Mouse (Mus musculus) MEL (cell line): ENCODE measurements around the gene Dnajc15. TPM values are rescaled to one million over a fixed set of nuclear protein-coding genes. Genes with fewer than 3 reads are reported as not detected.

ENCODE experiments used
- DNase-seq: peaks from one replicate; pipeline ENCODE4 v3.0.0; 2011; ENCODE audit warnings: low read depth, low spot score
- H3K27ac ChIP-seq: 2 replicates; pipeline ENCODE4 v1.5.1; 2012; ENCODE audit warnings: low read depth, mild to moderate bottlenecking, control low read depth, low read length, moderate library complexity; ENCODE audit not compliant: control insufficient read depth
- H3K27me3 ChIP-seq, 2 experiments: fragments of 150-350 bp in 1 of 2; sonication (generic) in 1 of 2; 2 replicates each; pipeline ENCODE4 v1.6.1; 2012; ENCODE audit warnings: low read length in 2 of 2, mild to moderate bottlenecking in 2 of 2, improper control_type of control experiment in 1 of 2, moderate library complexity in 1 of 2; ENCODE audit not compliant: insufficient read depth in 2 of 2, control insufficient read depth in 1 of 2
- H3K36me3 ChIP-seq, 2 experiments: 2 replicates each; pipeline ENCODE4 v1.6.1; 2012 to 2014; ENCODE audit warnings: low read length in 2 of 2, improper control_type of control experiment in 1 of 2, inconsistent platforms in 1 of 2, mild to moderate bottlenecking in 1 of 2; ENCODE audit not compliant: insufficient read depth in 2 of 2, control insufficient read depth in 1 of 2
- H3K4me1 ChIP-seq, 2 experiments: fragments of 150-350 bp in 1 of 2; sonication (generic) in 1 of 2; 2 replicates each; pipeline ENCODE4 v1.6.1; 2012; ENCODE audit warnings: low read length in 2 of 2, improper control_type of control experiment in 1 of 2, mild to moderate bottlenecking in 1 of 2; ENCODE audit not compliant: insufficient read depth in 2 of 2, control insufficient read depth in 1 of 2
- H3K4me3 ChIP-seq, 2 experiments: fragments of 150-350 bp in 1 of 2; sonication (generic) in 1 of 2; 2 replicates each; pipeline ENCODE4 v1.5.1; 2012; ENCODE audit warnings: low read depth in 2 of 2, low read length in 2 of 2, mild to moderate bottlenecking in 2 of 2, moderate library complexity in 2 of 2, control low read depth in 1 of 2, improper control_type of control experiment in 1 of 2; ENCODE audit not compliant: control insufficient read depth in 1 of 2, insufficient read depth in 1 of 2
- H3K79me2 ChIP-seq: 2 replicates; pipeline ENCODE4 v1.6.1; 2012; ENCODE audit warnings: mild to moderate bottlenecking, low read length, moderate library complexity; ENCODE audit not compliant: control insufficient read depth, poor library complexity, insufficient read depth
- H3K9ac ChIP-seq: 2 replicates; pipeline ENCODE4 v1.6.1; 2012; ENCODE audit warnings: low read depth, mild to moderate bottlenecking, control low read depth, low read length, moderate library complexity; ENCODE audit not compliant: control insufficient read depth, poor library complexity, severe bottlenecking
- H3K9me3 ChIP-seq: fragments of 150-350 bp; sonication (generic); replicated peaks from 2 replicates; pipeline ENCODE4 v1.6.1; 2012; ENCODE audit warnings: mild to moderate bottlenecking, low read length, improper control_type of control experiment, moderate library complexity; ENCODE audit not compliant: insufficient read depth
- BHLHE40 ChIP-seq: IDR thresholded peaks from 2 replicates; pipeline ENCODE4 v1.6.1; 2012; ENCODE audit warnings: low read depth, mild to moderate bottlenecking, inconsistent platforms, low read length, improper control_type of control experiment, borderline replicate concordance
- CHD1 ChIP-seq: IDR thresholded peaks from 2 replicates; pipeline ENCODE4 v1.6.1; 2012; ENCODE audit warnings: low read depth, mild to moderate bottlenecking, inconsistent platforms, low read length, improper control_type of control experiment
- CHD2 ChIP-seq: IDR thresholded peaks from 2 replicates; pipeline ENCODE4 v1.6.1; 2011; ENCODE audit warnings: low read length, improper control_type of control experiment
- CTCF ChIP-seq, 3 experiments: IDR thresholded peaks in 2 of 3; conservative IDR thresholded peaks in 1 of 3; 2 replicates each; pipeline ENCODE4 v1.5.1; 2011 to 2012; ENCODE audit warnings: low read length in 3 of 3, low read depth in 2 of 3, mild to moderate bottlenecking in 2 of 3, improper control_type of control experiment in 1 of 3, inconsistent platforms in 1 of 3, mixed read lengths in 1 of 3, moderate library complexity in 1 of 3; ENCODE audit not compliant: control insufficient read depth in 1 of 3, insufficient read depth in 1 of 3, poor library complexity in 1 of 3, severe bottlenecking in 1 of 3
- EP300 ChIP-seq, 2 experiments: IDR thresholded peaks; 2 replicates each; pipeline ENCODE4 v1.6.1; 2011; ENCODE audit warnings: improper control_type of control experiment in 2 of 2, low read length in 2 of 2, low read depth in 1 of 2, mild to moderate bottlenecking in 1 of 2
- ETS1 ChIP-seq: IDR thresholded peaks from 2 replicates; pipeline ENCODE4 v1.6.1; 2012; ENCODE audit warnings: low read depth, mild to moderate bottlenecking, inconsistent platforms, low read length, improper control_type of control experiment, moderate library complexity
- GATA1 ChIP-seq: IDR thresholded peaks from 2 replicates; pipeline ENCODE4 v1.6.1; 2011; ENCODE audit warnings: low read depth, low read length, improper control_type of control experiment
- HCFC1 ChIP-seq: IDR thresholded peaks from 2 replicates; pipeline ENCODE4 v1.6.1; 2012; ENCODE audit warnings: low read depth, mild to moderate bottlenecking, inconsistent platforms, low read length, improper control_type of control experiment, moderate library complexity
- JUND ChIP-seq: IDR thresholded peaks from 2 replicates; pipeline ENCODE4 v1.6.1; 2011; ENCODE audit warnings: low read depth, mild to moderate bottlenecking, improper control_type of control experiment, low read length
- KAT2A ChIP-seq: conservative IDR thresholded peaks from 2 replicates; pipeline ENCODE4 v1.6.1; 2012; ENCODE audit warnings: low read depth, low read length, improper control_type of control experiment, inconsistent platforms
- MAZ ChIP-seq: IDR thresholded peaks from 2 replicates; pipeline ENCODE4 v1.6.1; 2012; ENCODE audit warnings: low read depth, mild to moderate bottlenecking, inconsistent platforms, low read length, improper control_type of control experiment
- MXI1 ChIP-seq: IDR thresholded peaks from 2 replicates; pipeline ENCODE4 v1.6.1; 2011; ENCODE audit warnings: mild to moderate bottlenecking, low read depth, low read length, improper control_type of control experiment
- MYB ChIP-seq: IDR thresholded peaks from 2 replicates; pipeline ENCODE4 v1.6.1; 2011; ENCODE audit warnings: mild to moderate bottlenecking, low read depth, low read length, improper control_type of control experiment
- MYC ChIP-seq: IDR thresholded peaks from 2 replicates; pipeline ENCODE4 v1.6.1; 2011; ENCODE audit warnings: low read depth, mild to moderate bottlenecking, low read length, improper control_type of control experiment, moderate library complexity
- NRF1 ChIP-seq: IDR thresholded peaks from 2 replicates; pipeline ENCODE4 v1.6.1; 2014; ENCODE audit warnings: low read depth, mild to moderate bottlenecking, inconsistent platforms, low read length, improper control_type of control experiment, moderate library complexity; ENCODE audit not compliant: poor library complexity, insufficient read depth, severe bottlenecking
- POLR2A ChIP-seq, 2 experiments: IDR thresholded peaks; 2 replicates each; pipeline ENCODE4 v1.6.1; 2011 to 2012; ENCODE audit warnings: low read length in 2 of 2, mild to moderate bottlenecking in 2 of 2, control low read depth in 1 of 2, improper control_type of control experiment in 1 of 2, low read depth in 1 of 2, moderate library complexity in 1 of 2; ENCODE audit not compliant: control insufficient read depth in 1 of 2, insufficient read depth in 1 of 2, poor library complexity in 1 of 2
- POLR2AphosphoS5 ChIP-seq: IDR thresholded peaks from 2 replicates; pipeline ENCODE4 v1.6.1; 2012; ENCODE audit warnings: low read depth, borderline replicate concordance, mild to moderate bottlenecking, inconsistent platforms, low read length, moderate library complexity, mixed read lengths
- RCOR1 ChIP-seq: IDR thresholded peaks from 2 replicates; pipeline ENCODE4 v1.6.1; 2012; ENCODE audit warnings: low read depth, mild to moderate bottlenecking, inconsistent platforms, low read length, improper control_type of control experiment
- SIN3A ChIP-seq: IDR thresholded peaks from 2 replicates; pipeline ENCODE4 v1.6.1; 2012; ENCODE audit warnings: low read length, improper control_type of control experiment, inconsistent platforms
- TAL1 ChIP-seq: IDR thresholded peaks from 2 replicates; pipeline ENCODE4 v1.6.1; 2012; ENCODE audit warnings: mild to moderate bottlenecking, inconsistent platforms, low read length, moderate library complexity, mixed read lengths
- TCF12 ChIP-seq: IDR thresholded peaks from 2 replicates; pipeline ENCODE4 v1.6.1; 2014; ENCODE audit warnings: low read depth, mild to moderate bottlenecking, inconsistent platforms, low read length, improper control_type of control experiment, moderate library complexity
- UBTF ChIP-seq: IDR thresholded peaks from 2 replicates; pipeline ENCODE4 v1.6.1; 2012; ENCODE audit warnings: low read depth, mild to moderate bottlenecking, inconsistent platforms, low read length, improper control_type of control experiment, moderate library complexity, borderline replicate concordance; ENCODE audit not compliant: insufficient read depth
- USF1 ChIP-seq: IDR thresholded peaks from 2 replicates; pipeline ENCODE4 v1.6.1; 2014; ENCODE audit warnings: low read depth, mild to moderate bottlenecking, inconsistent platforms, low read length, improper control_type of control experiment, moderate library complexity
- ZC3H11A ChIP-seq: IDR thresholded peaks from 2 replicates; pipeline ENCODE4 v1.6.1; 2012; ENCODE audit warnings: low read depth, mild to moderate bottlenecking, inconsistent platforms, low read length, improper control_type of control experiment
- ZKSCAN1 ChIP-seq: IDR thresholded peaks from 2 replicates; pipeline ENCODE4 v1.6.1; 2012; ENCODE audit warnings: low read depth, mild to moderate bottlenecking, inconsistent platforms, low read length, improper control_type of control experiment, moderate library complexity
- polyA plus RNA-seq, 2 experiments: library from polyadenylated mRNA; stranded (reverse) in 1 of 2; unstranded in 1 of 2; fragments of >175 nt in 1 of 2; fragments of >200 nt in 1 of 2; gene quantifications; 2 replicates each; pipeline versions ENCODE4 v1.2.1 to v1.2.4; 2012; ENCODE audit warnings: low replicate concordance in 2 of 2, low read depth in 1 of 2; ENCODE audit not compliant: insufficient read length in 2 of 2, insufficient read depth in 1 of 2, missing spikeins in 1 of 2
- total RNA-seq: library from RNA; depleted of rRNA; stranded (reverse); fragments of 300-350 nt; gene quantifications from 2 replicates; pipeline ENCODE4 v1.2.3, GENCODE M21; 2012

Dnajc15 gene
- total and polyA plus RNA-seq, 3 experiments = not detected

- DNase-seq = no peak
- no peaks in the 10 kb centered on the region for H3K27me3 ChIP-seq
- TF ChIP-seq BHLHE40 (no peak), MYB (no peak), UBTF (no peak), ETS1 (no peak), TAL1 (no peak), HCFC1 (no peak), MAZ (no peak)
- no peaks in the 10 kb centered on the region for H3K4me1 ChIP-seq
- H3K36me3 ChIP-seq = no peaks in the 10 kb centered on the region
- H3K9ac ChIP-seq = no peak overlapping the region
- no peaks in the 10 kb centered on the region for H3K9me3 ChIP-seq
- H3K79me2 ChIP-seq = no peaks in the 10 kb centered on the region
- no peak overlapping the region for H3K4me3 ChIP-seq
- H3K27ac ChIP-seq = no peak overlapping the region
Measured at GRCm38 (mm10) chr14:77776005-77776531, 98.9 kb downstream of the Dnajc15 start.

GRCm38 (mm10) chr14:77773331-77773730, 101.6 kb downstream of the Dnajc15 start:
- Histone ChIP-seq H3K36me3 (no peaks in the 10 kb centered on the region), H3K9me3 (no peaks in the 10 kb centered on the region), H3K4me1 (no peaks in the 10 kb centered on the region)
- DNase-seq = no peak
- TF ChIP-seq KAT2A (no peak), POLR2A (IDR thresholded peaks at IDR 0.05; ENCODE audit: control insufficient read depth in 1 of 2, insufficient read depth in 1 of 2, low read depth in 1 of 2, low read length in 2 of 2, poor library complexity in 1 of 2) (no peak)
- TF ChIP-seq, all 39 proteins: peak for 0
- Histone ChIP-seq H3K79me2 (no peaks in the 10 kb centered on the region), H3K27me3 (no peaks in the 10 kb centered on the region), H3K4me3 (no peak overlapping the region), H3K9ac (no peak overlapping the region), H3K27ac (no peak overlapping the region)

GRCm38 (mm10) chr14:77771626-77772025, 103.3 kb downstream of the Dnajc15 start:
- Histone ChIP-seq H3K4me3 (no peak overlapping the region), H3K79me2 (no peaks in the 10 kb centered on the region), H3K4me1 (no peaks in the 10 kb centered on the region), H3K9ac (no peak overlapping the region), H3K27me3 (no peaks in the 10 kb centered on the region), H3K27ac (no peak overlapping the region), H3K9me3 (no peaks in the 10 kb centered on the region), H3K36me3 (no peaks in the 10 kb centered on the region)
- no peak for TF ChIP-seq MYC
- no peak for TF ChIP-seq ZC3H11A
- TF ChIP-seq JUND = no peak
- TF ChIP-seq ZKSCAN1 = no peak
- no peak for TF ChIP-seq SIN3A
- TF ChIP-seq RCOR1 = no peak
- no peak for TF ChIP-seq POLR2A (IDR thresholded peaks at IDR 0.05; ENCODE audit: control insufficient read depth in 1 of 2, insufficient read depth in 1 of 2, low read depth in 1 of 2, low read length in 2 of 2, poor library complexity in 1 of 2)
- TF ChIP-seq TCF12 = no peak
- no peak for TF ChIP-seq NRF1
- TF ChIP-seq EP300 (IDR thresholded peaks at IDR 0.05; ENCODE audit: low read depth in 1 of 2, low read length in 2 of 2) = no peak
- no peak for TF ChIP-seq CHD1
- no peak for TF ChIP-seq MXI1
- no peak for TF ChIP-seq CTCF (IDR thresholded peaks at IDR 0.05 in 2 of 3, conservative IDR thresholded peaks at IDR 0.05 in 1 of 3; ENCODE audit: control insufficient read depth in 1 of 3, insufficient read depth in 1 of 3, low read depth in 2 of 3, low read length in 3 of 3, poor library complexity in 1 of 3, severe bottlenecking in 1 of 3)
- TF ChIP-seq POLR2AphosphoS5 = no peak
- no peak for TF ChIP-seq TAL1
- TF ChIP-seq GATA1 = no peak
- TF ChIP-seq BHLHE40 = no peak
- TF ChIP-seq USF1 = no peak
- no peak for TF ChIP-seq CHD2
- DNase-seq = no peak
